Mouse (Mus musculus) lung, postnatal 14 days (tissue): ENCODE data around the gene Ghrhr.
A peak's percentile ranks its signal among the peaks of the same experiment; 100 is the strongest.

Source experiments
- DNase-seq: peaks from one replicate; pipeline ENCODE4 v3.0.0; 2021

The Ghrhr gene

GRCm38 (mm10) chr6:55398869-55399628, 23.0 kb downstream of the Ghrhr start:
- no peak for DNase-seq

DNA sequence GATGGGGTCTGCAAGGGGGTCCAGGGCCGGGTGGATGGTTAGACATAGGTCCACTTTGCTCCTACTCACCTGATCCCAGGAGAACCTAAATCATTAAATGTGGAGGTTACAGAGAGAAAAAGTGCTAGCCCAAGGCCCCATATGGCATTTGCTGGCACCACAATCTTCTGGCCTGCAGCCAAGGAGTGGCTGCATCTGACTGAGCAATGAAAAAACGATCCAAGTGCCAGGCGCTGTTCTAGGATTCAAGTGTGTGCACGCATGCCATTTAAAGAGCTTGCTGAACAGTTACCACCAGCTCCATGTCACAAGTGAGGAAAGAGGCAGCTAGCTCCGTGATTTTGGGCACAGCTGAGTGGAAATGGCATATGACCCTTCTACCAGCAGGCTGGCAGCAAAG, 23.8 kb downstream of the Ghrhr start:
- peak; percentile 10 for DNase-seq

DNA sequence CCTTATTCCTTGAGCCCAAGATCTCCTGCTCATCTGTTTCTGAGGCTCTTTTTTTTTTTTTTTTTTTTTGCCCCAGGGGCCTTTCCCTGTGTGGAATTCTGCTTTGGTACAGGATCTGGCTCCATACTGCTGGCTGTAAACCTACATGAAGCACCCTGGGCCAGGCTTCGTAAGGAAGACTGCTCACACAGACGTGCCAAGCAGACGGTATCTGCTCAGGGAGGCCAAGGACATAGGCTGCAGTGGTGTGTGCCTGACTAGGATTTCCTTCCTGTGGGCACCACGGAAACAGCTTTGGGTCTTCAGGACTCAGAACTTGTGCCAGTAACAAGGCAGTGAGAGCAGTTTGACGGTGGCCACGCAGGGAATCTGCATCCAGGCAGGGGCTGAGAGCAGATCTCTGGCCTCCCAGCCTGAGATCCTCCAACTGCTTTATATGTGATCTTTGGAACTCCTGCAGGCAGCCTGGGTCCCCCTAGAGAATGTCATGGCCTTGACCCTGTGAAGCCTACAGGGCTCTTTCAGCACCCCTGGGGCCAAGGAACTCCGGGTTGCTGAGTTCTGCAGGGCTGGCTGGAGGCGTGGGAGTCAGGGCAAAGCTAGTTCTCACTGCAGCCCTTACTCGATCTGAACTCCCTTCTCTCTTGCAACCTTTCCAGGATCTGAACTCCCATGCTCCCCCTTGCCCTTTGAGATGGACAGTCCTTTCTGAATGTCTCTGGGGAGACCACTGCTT, 26.1 kb downstream of the Ghrhr start:
- no peak for DNase-seq

DNA sequence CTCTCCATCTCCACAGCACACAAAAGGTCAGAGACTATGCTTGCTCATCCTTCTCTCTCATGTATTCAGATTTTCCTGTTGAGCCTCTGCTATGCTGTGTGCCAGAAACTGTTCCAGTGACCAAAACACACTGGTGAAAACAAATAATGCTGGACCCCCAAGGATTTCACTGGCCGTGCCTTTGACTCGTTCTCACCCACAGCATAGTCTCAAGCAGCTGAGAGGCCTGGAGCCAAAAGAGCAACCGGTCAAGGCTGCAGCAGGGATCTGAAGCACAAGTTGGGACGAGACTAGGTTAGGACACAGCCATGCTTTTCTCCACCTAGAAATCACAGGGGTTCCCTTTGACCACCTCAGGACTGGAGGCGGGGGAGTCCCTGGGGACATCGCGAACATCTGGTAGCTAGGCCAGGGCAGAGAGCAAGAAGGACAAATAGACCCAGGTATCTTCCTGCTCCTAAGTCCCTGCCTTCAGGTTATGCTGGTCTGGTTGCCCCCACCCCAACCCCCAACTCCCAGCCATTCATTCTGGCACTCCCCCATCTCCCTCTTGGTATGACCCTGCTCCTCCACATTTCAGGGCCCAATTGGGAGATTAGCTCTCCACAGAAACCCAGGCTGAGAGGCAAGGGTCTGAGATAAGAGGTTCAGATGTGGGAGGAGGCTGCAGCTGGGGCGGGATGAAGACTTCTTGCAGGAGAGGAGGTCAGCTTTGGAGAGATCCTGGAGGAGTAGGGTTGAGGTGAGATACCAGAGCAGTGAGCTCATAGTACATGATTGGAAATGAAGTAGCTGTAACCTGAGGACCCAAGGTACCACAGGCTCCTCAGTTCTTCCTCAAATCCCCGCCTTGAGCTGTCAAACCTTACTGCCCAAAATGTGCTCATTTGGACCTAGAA, 27.6 kb downstream of the Ghrhr start:
- DNase-seq = no peak

DNA sequence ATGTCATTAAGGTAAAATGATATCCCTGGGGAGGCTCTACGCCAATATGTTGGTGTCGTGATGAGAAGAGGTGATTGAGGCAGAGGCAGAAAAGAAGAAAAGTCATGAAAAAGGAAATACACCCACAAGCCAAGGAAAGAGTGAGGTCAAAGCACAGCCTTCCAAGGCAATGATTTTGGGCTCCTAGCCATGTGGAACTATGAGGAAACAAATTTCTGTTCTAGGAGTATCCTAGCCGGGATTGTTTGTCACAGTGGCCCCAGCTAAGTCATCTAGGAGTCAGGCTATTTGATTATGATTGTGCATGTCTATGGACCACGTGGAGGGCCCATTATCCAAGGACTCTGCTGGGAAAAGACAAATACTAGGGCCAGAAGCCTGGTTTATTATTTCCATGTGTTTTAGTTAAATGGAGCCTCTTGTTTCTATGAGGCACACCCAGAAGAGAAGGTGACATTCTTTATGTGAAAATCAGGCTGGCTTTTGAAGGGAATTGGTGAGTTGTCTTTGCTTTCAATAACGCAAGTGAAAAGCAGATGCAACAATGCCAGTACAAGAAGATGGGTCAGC, 28.4 kb downstream of the Ghrhr start:
- no peak for DNase-seq

DNA sequence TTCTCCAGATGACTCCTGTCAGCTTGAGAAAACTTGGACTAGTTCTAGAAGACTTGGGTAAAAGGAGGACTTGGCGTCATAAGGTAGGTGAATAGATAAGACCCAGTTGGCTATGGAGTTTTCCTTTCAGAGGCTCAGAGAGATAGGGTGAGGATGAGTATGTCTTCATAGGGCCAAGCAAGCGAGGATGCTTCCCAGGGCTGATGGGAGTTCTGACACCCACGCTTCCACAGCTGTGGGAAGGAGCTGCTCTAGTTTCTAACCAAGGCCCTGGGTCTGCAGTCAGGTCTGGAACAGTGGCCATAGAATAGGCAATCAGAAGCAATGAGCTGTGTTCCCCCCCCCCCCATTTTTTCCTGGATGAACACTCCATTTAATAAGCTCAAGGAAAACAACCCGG, 31.2 kb downstream of the Ghrhr start:
- no peak for DNase-seq

DNA sequence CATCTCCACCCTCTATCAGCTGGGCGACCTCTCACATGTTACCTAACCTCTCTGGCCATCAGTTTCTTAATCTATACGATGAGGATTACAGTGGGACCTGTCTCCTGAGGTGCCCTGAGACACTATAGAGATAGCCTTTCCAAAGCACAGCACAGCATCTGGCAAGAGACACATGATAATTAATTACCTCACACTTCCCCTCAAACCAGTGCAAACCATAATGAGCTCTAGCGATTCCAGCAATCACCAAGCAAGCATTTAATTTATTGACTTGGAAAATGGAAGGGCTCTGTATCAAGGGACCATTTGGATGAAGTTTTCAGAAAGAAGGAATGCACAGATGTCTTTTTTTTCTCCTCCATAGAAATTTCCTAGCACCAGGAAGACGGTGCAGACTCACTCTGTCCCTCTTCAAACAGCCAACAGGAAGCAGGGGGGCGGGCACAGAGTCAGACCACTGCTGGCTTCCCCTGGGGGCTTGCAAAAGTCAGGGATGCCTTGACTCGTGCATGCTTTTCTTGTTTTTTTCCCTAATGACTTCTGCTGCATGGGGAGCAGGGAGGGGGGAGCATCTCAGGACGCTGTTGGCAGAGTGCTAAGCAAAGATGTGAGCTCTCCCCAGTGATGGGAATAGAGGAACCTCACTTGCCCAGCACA, 34.2 kb downstream of the Ghrhr start:
- DNase-seq = no peak

DNA sequence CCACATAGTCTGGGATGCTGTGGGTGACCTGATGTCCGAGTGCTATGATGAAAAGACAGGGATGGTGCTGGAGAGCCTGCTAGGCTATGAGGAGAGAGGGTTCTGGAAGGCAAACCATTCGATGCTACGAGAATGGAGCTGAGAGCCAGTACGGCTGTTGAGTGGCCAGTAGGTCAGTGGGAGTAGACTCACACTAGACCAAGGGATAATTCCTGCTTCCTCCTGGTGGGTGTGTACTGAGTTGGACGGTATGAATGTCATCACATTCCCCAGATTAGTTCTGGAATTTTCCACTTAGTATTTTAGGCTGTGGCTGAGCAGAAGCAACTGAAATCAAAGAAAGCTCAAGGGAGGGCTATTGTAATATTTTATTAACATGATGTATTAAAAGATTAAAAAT, 34.9 kb downstream of the Ghrhr start:
- no peak for DNase-seq

DNA sequence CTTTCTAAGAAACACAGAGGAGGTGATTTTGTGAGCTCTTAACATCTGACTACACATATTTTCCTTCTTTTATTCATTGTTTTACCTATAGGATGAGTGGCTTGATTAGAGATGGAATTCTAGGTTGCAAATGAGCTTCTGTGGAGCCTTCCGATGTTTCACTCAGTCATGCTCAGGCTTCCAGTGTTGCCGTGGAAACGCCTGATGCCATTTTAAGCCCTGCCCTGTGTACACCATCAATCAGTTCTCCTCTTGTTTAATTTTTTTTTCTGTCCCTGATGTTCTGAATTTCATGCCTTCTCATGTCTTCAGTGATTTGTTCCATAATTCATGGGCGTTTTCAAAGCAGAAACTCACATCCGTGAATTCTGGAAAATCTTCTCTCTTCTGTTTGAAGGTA, 40.1 kb downstream of the Ghrhr start:
- no peak for DNase-seq

DNA sequence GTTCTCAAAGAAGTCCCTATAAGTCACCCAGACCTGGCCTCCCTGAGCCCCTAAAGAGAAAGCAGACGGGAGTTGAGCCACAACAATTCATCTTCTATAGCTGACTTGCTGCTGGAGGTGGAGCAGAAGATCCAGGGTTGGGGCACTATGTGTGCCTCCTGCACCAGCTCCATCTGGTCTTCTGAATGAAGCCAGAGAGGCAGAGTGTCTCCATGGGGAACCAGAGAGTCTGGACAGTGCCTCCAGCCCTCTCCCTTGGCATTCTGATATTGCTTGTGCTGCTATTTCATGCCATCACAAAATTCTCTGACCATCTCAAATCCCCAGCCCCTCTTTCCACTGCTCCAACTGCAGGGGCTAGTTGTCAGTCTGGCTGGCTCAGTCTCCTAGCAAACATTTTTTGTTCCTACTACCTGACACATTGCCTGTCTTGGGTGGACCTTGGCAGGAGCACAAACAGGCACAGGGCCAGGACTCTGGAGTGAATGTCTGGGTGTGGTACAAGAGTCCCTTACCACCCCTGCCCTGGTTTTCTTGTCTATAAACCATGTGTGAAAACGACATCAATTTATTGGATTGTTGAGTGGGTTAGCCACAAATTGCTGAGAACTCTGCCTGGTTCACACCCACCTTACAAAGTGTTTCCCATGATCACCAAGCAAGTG, 42.8 kb downstream of the Ghrhr start:
- no peak for DNase-seq

GRCm38 (mm10) chr6:55420411-55420810, 44.3 kb downstream of the Ghrhr start:
- no peak for DNase-seq

DNA sequence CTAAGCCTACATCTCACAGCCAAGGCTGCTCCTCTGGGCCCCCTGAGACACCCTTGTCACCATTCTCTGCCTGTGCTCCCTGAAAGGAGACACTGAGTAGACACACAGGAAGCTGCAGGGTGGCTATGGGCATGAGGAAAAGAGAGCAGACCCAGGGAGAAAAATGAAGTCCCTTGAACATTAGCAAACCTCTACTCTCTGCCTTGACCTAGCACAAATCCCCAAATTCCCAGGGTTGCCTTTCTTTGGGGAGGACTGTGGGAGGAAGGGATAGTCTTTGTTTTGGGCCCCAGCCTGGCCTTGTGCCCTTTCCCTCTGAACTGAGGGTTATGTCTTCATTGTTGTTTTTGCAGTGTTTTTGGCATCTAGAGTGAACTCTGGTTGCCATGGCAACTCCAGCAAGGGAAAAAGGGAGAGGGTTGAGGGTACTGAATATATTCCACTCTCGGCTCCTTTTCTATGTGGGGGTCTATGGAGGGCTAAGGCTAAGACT, 44.8 kb downstream of the Ghrhr start:
- no peak for DNase-seq

GRCm38 (mm10) chr6:55432121-55432520, 56.0 kb downstream of the Ghrhr start:
- DNase-seq = no peak

- peak; percentile 13 for DNase-seq
Measured at GRCm38 (mm10) chr6:55434360-55434759, 58.3 kb downstream of the Ghrhr start.

DNA sequence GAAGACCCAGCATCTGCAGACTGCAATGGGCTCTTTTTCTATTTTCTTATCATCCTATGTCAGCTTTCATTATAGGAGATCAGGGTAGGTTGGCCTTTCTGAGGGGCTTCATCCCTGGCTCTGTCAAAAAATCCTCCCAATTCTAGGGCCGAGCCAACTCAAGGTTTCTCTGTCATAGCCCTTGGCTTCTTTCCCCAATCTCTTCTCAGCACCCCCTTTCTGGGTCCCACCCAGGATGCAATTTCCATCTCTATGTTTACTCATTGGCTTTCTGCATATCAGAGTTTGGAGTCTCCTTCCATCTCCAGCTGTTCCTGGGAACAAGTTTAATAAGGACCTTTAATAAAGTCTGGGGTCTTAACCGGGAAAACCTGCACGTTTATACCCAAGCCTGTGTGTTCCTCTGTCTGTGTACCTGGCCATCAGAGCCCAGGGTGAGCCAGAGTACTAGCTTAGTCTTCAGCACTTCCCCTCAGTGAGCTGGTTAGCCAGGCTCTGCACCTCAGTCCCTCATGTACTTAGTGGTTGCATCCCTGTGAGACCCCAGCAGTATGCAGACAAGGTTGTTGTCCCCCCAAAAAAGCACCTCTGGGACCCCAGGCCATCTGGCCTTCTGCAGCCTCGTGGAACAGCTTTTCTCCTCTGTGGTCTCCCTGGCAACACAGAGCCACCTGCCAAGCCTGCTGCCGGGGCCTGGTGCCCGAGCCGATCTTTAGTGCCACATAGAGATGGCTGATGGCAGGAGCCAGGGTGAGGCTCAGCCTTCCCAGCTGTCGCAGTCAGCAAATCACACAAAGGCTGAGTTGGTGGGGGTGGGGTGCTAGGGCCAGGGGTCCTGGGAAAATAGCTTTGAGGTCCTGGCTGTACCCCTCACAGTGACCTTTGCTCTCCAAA, 59.4 kb downstream of the Ghrhr start:
- no peak for DNase-seq

DNA sequence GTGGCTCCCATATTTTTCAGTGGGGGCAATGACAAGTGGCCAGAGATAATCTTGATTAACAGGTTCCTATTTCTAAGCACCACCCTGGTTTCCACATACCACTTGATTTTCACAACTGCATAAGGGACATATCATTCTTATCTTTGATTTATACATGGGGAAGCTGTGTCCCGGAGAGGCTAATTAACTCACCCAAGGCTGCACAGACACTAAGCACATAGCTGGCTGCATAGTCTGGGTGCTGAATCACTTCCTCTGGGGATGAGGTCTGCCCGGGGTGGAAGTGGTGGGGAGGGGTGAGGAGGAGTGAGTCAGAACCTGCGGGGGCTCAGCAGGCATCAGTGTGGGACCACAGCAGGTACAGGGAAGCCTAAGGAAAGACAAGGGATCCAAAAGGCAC, 61.8 kb downstream of the Ghrhr start:
- no peak for DNase-seq
